Mouse (Mus musculus) G1E (cell line): ENCODE measurements around the gene Ggt5.

Source experiments
- CTCF ChIP-seq: IDR thresholded peaks from 2 replicates; pipeline ENCODE4 v1.5.1; 2012; ENCODE audit warnings: low read depth, low read length, inconsistent platforms, mixed read lengths
- GATA1 ChIP-seq: IDR thresholded peaks from 2 replicates; pipeline ENCODE4 v1.6.1; 2012; ENCODE audit warnings: borderline replicate concordance, low read length, inconsistent platforms, mixed read lengths
- GATA2 ChIP-seq: IDR thresholded peaks from 2 replicates; pipeline ENCODE4 v1.6.1; 2012; ENCODE audit warnings: low read depth, low read length, inconsistent platforms, borderline replicate concordance
- POLR2AphosphoS5 ChIP-seq: IDR thresholded peaks from 2 replicates; pipeline ENCODE4 v1.6.1; 2012; ENCODE audit warnings: low read depth, low read length, inconsistent platforms; ENCODE audit not compliant: insufficient replicate concordance

DNA sequence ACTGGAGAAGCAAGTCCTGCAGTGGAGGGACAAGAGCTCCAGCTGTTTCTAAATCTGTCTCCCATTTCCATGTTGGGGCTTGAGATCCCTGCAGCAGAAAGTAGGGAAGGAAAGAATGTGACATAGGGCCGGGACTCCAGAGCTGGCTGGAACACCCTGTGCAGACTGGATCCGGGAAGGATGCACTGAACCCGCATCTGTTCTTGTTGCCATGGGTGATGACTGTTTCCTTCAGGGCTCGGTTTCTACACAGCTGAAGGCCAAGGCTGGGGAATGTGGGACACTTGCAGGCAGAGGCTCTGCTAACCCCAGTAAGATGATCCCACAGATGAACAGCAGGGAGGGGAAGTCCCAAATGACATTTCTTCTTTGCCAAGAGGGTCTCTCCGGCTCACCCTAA, 43.5 kb downstream of the Ggt5 start:
- no peak for TF ChIP-seq CTCF
- no peak for TF ChIP-seq GATA1
- TF ChIP-seq POLR2AphosphoS5, result no peak
- TF ChIP-seq GATA2, result no peak
